Mouse (Mus musculus) fat pad, adult 2 months (tissue): Measurements from ENCODE around the gene Shbg.

Source experiments
- DNase-seq: peaks from one replicate; pipeline ENCODE4 v3.0.0-alpha.2; 2011; ENCODE audit warnings: low read depth, low spot score; ENCODE audit errors: extremely low read depth

The Shbg gene

DNA sequence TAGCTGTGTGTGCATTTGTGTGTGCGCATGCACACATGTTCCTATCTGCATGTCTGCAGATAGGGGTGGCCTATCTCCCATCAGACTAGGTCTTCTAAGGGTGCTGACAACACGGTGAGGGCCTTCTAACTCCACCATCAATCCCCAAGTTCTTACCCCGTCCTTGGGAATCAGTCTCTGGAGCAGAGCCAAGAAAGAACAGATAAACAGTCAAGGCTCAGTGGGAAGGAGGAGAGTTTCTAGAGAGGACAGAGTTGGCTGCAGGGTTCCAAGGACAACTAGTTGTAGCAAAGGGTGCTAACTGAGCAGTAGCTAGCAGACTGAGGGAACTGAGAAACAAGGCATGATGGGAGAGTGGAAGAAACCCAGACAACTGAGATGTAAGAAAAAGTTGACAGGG lies 15.9 kb downstream of the Shbg start:
- DNase-seq: no peak

DNA sequence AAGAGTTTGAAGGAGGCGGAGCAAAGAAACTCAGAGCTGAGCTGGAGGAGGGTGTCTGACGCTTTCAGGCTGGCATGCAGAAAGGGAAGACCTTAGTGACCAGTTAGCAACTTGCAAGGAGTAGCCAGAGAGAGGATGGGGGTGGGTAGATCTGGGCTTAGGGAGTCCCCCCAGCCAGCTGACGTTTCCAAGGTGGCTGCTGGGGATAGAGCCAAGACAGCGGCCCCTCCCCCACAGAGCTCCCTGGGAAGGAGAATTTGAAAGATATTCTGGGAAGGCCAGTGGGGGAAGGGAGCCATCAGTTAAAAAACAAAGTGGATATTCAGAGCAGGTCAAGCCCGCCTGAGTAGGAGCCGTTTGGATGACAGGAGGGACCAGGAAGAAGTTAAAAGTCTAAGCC lies 17.6 kb downstream of the Shbg start:
- DNase-seq: no peak

DNA sequence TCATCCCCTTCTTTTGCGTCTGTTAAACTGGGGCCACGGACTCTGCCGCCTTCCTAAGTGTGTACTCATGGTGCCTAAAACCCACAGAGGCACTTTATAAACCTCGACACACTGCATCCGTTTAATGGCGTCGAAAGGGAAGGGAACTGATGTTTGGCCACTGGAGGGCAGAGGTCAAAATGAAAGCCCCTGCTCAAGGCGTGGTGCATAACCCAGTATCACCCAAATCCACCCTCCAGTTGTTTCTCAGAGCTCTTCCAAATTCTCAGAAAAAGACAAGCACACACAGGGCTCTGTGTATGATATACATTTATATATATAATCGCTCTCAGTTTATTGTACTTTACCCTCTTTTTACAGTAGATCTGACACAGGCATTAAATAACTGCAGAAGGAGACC lies 18.3 kb downstream of the Shbg start:
- DNase-seq: no peak

DNA sequence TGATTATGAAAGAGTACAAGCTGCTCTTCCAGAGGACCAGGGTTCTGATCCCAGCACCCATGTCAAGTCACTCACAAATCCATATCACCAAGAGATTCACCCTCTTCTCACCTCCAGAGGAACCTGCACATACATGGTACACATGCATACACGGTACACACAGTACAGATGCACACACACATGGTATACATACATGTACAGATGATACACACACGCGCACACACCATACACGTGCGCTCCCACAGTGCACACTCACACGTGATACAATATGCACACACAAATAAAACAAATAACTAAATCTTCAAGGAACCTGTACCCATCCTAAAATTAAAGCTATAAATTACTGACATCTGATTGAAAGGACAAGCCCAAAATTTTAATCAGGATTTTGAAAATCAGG lies 22.9 kb downstream of the Shbg start:
- DNase-seq: no peak

DNA sequence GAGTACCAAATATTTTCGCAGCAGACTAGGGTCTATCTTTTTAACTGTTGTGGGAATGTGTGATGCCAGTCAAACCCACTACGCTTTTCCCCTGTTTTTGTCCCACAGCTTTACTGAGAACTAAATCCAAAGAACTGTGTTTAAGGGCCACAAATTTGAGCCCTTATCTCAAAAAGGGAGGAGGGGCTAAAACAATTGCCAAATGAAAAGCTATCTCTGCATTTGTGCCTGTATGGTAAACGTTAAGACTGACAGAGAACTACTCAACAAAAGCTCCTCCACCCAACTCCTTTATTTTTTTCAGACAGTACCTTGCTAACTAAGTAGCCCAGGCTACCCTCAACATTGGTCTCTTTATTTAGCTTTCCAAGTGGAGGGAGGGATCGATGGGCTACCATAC lies 24.9 kb downstream of the Shbg start:
- DNase-seq: no peak

DNA sequence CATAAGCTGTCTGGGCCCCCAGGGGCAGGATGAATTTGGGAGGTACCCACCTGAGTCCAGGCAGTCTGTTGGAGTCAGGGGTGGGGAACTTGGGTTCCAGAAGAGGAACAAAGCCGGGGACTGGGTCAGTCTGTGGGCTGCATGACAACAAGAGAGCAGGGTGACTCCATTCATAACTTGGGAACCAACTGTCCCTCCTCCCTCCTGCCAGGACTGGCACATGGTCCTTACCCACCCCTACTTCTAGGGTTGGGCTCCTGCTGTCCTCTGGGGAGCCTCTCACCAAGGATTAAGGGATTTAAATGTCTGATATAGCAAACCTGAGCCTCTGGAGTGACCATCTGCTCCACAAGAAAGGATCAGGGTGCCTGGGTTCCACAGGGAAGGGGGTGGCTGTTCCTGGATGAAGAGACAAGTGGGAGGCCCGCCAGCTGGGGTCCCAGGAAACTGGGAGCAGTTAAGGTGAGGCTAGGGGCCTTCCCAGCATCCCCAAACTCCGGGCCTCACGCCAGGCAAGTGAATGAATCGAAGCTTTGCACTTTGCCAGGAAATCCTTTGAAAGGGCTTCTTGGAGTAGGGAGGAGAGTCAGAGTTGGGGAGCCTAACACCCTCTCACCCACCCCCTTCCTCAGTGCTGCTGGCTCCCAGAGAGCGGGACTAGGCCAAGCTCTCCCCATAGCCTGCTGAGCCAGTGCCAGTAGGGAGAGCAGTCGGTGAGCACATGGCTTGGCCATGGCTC lies 25.6 kb downstream of the Shbg start:
- no peak for DNase-seq

DNA sequence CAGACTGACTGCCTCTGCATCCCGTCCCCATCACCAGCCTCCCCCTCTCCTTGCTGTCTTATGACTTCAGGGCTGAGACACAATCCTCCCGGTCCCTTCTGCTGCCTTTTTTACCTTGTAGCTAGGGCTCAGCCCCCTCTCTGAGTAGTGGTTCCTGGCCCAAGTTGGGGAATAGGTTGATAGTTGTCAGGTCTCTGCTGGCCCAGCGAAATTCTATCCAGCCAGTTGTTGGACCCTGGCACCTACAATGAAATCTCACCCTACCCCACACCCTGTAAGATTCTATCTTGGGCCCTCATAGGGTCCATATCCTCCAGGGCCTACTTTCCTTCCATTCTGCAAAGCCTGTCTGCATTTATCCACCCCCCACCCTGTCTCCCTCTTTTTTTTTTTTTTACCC lies 26.3 kb downstream of the Shbg start:
- no peak for DNase-seq

DNA sequence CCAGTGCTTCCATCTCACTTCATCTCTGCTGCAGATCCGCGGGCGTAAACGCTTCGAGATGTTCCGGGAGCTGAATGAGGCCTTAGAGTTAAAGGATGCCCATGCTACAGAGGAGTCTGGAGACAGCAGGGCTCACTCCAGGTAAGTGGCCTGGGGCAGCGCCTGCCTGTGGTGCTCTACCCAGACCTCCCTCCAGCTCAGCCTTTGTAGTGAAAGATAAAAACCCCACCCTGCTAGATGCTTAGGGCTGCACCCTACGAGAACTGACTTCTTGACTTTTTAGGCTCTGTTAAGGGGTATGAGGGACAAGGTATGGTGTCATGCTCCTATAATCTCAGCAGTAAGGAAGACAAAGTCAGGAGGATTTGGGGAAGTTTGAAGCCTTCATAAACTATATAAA lies 27.1 kb downstream of the Shbg start:
- DNase-seq: no peak

DNA sequence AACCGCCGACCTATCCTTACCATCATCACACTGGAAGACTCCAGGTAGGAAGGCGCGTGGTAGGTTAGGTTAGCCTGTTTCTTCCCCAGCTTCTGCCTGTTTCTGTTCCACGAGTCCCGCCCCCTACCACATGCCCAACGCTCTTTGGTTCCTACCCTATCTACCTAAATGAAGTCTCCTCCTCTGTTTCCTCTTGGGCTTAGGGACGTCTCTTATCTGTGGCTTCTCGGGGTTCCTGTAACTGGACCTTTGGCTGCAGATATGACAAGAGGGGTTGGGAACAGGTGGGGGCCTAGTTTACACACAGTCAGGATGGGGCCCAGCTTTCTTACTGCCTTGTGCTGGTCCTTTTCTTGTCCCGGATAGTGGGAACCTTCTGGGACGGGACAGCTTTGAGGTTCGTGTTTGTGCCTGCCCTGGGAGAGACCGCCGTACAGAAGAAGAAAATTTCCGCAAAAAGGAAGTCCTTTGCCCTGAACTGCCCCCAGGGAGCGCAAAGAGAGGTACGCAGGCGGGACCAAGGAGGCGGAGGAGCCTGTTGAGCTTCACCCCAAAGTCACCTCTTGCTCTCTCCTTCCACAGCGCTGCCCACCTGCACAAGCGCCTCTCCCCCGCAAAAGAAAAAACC lies 28.4 kb downstream of the Shbg start:
- no peak for DNase-seq

DNA sequence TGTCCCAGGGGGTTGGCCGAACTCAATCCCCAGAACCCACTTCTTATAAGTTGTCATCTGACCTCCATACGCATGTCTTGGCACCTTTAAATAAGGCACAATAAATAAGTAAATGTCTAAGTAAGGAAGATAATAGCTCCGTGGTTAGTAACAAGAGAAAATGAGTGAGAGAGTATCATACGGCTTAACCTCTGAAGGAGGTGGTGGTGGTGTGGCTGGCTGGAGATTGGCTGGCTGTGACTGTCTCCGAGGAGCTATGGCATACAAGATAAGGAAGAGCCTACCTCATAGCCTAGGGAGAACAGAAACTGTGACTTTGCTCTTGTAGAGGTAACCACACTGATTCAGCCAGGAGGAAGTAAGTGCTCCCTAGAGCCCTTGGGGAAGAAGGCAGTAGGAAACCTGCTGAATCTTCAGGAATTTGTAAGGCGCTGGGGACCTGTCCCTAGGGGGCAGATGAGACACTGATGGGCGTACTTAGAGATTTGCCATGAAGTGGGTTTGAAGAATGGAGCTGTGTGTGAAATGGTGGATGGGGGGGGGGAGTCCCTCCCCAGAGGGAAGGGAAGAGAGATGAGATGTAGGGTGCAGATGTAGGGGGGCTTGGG lies 31.9 kb downstream of the Shbg start:
- DNase-seq: no peak

DNA sequence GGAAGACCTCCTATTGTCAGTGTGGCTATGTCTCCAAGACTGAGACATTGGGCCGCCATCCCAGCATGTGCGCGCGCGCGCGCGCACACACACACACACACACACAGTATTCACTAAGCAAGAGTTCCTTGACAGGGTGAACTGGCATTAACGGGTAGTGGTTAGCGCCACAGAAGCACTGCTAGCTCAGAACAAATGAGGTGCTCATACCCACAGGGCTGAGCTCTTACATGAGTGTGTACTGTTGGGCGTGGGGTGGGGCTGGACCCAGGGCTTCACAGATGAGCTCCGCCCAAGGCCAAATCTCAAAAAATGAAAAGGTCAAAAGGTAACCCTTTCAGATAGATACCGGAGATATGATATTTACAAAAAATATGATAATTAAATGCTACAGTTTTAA lies 32.8 kb downstream of the Shbg start:
- no peak for DNase-seq

DNA sequence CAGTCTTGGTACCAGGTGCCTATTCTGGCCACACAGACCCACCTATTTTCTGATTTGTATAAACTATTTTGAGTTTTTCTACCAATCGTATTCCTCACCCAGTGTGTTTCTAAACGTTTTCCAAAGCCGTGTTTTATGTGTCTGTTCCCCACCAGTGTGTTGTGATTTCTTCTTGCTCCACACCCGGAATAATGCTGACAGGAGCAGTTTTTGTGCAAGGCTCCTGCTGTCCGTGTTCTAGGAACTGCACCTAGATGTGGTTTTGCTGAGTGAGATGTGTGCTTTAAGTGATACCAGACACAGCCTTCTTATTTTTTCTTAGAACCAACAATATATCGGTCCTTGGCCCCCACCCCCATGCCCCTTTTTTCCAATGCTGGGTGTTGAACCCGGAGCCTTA lies 33.7 kb downstream of the Shbg start:
- no peak for DNase-seq

DNA sequence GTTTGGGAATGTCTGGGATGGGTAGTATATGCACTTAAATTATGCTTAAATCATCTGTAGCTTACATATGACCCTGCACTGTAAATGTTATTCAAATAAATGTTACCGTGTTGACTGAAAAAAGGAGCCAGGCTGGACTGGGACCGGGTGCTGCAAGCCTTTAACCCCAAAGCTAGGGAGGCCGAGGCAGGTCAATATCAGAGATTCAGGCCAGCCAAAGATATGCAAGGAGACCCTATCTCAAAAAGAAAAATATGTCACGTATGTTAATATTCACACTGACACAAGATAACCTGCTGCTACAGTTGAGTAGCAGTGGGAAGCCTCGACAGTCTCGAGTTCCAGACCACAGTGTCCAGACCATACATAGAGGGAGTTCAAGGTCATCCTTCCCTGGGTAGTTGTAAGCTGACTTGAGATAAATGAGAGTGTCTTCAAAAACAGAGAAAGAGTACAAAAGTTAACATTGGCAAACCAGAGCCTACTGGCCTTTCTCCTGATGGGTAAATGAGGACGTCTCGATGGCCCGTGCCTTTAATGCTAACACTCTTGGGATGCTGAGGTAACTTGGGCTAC lies 35.4 kb downstream of the Shbg start:
- no peak for DNase-seq

DNA sequence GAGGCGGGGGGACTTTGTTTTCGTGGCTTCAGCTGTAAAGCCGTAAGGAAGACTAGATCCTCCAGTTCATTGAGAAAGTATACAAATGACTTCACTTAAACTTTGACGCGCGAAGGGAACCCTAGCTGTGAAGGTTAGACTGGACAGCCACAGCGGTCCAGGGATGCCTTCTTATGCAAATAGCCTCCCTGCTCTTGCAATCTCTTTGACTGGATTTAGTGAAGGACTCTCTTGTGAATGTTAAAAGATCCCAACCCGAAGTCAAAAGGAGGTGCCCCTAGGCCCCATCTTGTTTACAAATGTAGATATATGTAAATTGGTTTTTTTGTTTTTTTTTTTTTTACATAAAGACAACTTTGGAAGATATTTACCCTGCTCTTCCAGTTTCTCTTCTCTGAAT lies 35.9 kb downstream of the Shbg start:
- DNase-seq: no peak

DNA sequence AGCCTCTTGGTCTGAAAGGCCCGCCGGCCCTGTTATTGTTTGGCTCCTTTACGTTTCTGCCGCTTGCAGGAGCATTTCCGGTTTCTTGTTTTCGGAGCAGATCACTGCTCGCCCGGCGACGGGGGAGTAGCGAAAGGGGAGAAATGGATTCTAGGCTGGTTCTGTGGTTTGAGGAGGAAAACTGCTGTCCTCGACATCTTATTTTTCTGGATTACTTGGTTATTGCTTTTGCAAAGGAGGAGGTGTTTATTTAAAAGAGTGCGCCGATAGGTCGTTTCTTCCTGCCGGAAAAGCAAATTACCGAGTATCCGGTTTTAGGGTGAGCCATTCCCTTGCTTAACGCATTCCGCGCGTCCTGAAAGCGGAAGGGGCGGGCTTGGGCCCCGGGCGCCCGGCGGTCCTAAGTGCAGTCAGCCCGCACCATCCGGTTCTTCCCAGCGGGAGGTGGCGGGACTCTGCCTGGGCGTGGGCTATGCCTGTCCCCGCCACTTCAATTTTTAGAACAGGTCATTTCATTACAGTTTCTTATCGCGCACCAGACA lies 36.5 kb downstream of the Shbg start:
- peak; percentile 64 for DNase-seq

DNA sequence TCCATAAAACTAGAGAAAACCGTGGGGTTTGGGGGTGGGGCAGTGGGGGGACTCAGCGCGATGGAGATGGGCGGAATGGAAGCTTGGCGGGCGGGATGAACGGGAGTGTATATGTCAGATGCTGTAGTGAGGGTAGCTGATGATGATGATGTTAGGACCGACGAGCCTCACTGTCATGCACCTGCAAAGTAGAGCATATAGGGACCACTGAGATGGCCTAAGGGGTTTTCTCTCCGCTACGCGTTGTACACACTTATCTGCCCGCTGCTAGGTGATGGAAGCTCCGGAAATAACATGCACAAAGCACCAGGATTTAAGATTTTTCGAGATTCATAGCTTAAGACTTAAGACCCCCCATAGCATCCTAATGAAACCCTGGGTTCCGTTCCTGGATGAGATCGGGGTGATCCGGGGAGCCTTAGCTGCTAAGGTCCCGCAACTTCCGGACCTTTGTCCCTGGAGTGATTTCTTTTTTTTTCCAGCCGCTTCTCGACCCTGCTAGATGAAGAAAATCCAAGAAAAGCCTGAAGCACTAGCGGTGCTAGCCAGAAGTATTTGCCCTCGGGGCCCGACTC lies 37.0 kb downstream of the Shbg start:
- DNase-seq: no peak

DNA sequence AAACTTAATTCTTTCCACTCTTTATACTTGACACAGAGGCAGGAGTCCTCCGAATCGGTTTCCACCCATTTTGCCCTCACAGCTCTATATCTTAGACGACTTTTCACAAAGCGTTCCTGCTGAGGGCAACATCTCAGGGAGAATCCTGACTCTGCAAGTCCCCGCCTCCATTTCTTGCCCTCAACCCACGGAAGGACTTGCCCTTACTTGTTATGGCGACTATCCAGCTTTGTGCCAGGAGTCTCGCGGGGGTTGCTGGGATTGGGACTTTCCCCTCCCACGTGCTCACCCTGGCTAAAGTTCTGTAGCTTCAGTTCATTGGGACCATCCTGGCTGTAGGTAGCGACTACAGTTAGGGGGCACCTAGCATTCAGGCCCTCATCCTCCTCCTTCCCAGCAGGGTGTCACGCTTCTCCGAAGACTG lies 37.6 kb downstream of the Shbg start, which contains the start of the genes Wrap53 and Trp53:
Wrap53 (minus strand) TSS at position 165 of the 424 bp plus-strand sequence.
Trp53 (plus strand) TSS at position 269 of the 424 bp plus-strand sequence.
- DNase-seq: peak; percentile 62

DNA sequence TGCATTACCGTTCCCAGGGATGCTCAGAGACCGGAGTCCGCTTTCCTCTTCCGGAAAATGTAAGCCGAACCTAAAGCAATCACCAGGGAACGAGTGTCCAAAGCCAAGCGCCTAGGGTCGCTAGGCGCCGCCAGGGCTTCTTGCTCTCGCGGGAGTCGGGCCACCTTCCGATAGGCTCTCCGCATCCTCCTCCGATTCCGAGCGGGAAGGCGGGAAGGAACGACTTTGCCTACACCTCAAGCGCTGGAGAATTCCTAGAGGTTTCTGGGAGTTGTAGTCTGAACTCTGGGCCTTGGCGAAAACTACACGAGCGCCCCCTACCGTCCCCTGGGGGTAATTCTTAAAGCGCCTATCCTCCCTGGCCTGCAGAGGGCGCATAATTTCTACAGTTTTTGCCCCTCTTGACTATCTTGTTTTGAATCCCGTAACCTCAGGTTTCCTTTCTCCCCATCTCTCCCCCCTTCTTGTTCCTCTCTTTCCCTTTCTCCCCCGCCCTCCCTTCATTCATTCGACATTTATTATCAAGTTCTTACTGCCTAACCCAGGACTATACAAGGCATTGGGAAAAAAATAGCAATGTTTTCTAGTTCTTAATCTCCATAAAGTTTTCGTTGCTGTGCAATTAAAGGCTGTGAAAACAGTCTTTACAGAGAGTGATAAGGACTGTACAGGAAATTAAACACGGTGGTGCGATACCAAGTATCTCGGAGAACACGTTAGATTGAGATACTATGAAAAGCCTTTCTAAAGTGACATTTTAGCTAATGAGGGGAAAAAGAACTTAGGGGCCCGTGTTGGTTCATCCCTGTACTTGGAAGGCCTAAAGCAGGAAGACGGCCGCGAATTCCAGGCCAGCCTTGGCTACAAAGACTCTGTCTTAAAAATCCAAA lies 38.3 kb downstream of the Shbg start:
- peak; percentile 83 for DNase-seq

DNA sequence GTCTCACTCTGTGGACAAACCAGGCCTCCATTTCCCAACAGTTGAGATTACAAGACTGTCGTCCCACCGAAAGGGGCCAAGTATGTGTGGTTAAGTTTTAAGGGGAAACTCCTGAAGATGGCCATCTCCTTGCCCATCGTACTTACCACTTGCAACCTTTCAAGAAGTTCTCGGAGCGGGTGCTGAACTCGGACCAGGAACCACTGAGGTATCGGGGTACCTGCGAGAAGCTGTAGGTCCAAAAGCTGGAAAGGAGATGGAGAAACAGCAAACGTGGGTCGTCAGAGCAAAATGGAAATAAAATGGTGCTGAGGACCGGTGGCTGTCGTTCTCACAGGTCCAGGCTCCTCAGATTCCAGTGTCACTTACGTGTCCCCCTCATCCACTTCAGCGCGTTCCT lies 39.4 kb downstream of the Shbg start:
- no peak for DNase-seq

DNA sequence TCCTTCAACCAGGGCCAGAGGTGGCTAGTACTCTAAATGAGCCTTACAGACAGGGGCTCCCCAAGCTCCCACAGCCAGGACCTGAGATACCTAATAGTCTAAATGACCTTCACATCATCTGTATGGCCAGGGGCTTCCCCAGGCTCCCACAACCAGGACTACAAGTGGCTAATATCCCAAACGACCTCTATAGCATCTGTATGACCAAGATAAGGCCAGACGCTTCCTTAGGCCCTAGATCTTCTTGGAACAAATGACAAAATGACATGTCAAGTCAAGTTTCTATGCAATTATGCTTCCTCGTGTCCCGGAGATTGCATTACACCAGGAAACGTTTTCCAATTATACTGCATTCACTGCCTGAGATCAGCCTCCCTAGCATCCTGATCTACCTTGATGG lies 41.4 kb downstream of the Shbg start:
- DNase-seq: no peak
